Mouse (Mus musculus): ENCODE results near the gene Luc7l3.

DNA sequence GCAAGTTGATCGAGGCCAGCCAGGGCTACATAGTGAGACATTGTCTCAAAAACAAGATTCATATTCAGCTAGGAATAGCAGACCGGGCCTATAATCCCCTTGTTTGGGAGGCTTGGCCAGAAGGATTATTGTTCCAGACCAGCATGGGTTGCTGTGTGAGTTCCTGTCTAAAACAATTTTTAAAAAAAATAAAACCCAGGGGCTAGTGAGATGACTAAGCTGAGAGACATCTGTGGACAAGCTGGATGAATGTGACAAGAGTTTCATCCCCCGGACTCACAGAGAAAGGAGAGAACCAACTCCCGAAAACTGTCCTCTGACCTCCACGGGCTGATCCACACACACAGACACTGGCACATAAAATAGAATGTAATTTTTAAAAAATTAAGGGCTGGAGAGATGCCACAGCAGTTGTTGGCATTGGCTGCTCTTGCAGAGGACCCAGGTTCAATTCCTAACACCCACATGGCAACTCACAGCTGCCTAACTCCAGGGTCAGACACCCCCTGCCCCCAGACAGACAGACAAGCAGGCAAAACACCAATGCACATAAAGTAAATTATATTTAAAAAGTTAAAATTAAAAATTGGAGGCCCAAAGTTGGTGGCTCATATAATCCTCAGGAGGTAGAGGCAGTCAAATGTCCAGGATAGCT lies 1.6 kb upstream of the Luc7l3 start:
- no peak for TF ChIP-seq CTCF (IDR thresholded peaks at IDR 0.05; ENCODE audit: low read depth, low read length)
- TF ChIP-seq GATA1 (IDR thresholded peaks at IDR 0.05; ENCODE audit: borderline replicate concordance, low read length), result no peak
- no peak for TF ChIP-seq POLR2AphosphoS5 (IDR thresholded peaks at IDR 0.05; ENCODE audit: insufficient replicate concordance, low read depth, low read length)
- TF ChIP-seq TAL1 (conservative IDR thresholded peaks at IDR 0.05; ENCODE audit: low read depth, low read length), result no peak

All from G1E (cell line).